Mouse (Mus musculus) T-cell, adult 2 months (primary cell): ENCODE data around the gene Gm15140.
"Not testable (repeated sequence)": the region's sequence is repeated elsewhere in the genome, so short reads cannot be mapped to it uniquely, and the experiment has no call there.

Experiments
- DNase-seq: peaks from one replicate; pipeline ENCODE4 v3.0.0; 2022; ENCODE audit warnings: low spot score

Gm15140 gene

DNA sequence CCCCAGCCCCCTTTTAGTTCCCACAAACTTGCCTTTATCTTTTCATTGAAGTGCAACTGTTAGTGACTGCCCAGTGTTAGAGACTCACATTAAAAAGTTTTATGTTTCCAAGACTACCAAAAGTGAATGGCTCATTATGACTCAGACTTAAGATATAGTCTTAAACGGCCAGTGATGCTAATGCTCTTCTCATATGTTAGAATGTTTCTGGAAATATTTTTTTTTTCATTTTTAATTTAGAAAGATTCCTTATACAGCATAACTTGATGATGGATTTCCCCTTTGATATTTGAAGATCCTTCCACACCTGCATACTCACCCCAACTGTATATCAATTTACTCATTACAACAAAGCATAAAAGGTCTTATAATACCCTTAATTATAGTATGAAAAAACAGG, at the start of gene Gm15140:
Gene Gm15140 (minus strand): TSS at position 101 of the 400 bp plus-strand sequence.
- not testable (repeated sequence) for DNase-seq
